Mouse (Mus musculus): Measurements from ENCODE around the gene Olfr129. TPM values are rescaled to one million over a fixed set of nuclear protein-coding genes. Genes with fewer than 3 reads are reported as not detected.

Olfr129 gene
- not detected for total RNA-seq (2021)

DNA sequence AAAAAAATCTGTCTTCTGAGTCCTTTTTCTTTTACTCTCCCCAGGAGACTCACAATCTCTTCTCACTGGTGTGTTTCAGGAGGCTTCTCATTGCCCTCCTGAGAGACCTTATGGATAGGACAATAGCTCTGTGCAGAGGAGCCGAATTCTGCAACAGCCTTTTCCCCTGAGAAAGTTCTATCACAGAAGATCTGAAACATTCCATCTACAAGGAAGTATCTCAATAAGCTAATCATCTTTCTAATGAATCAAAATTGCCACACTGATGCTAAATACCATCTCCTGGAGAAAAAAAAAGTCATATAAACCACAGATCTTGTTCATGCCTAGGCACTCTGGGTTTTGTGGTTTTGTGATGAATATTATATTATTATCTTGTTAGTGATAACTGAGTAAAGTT lies at the start of gene Olfr129:
Gene Olfr129 (minus strand): TSS at position 101 of the 400 bp plus-strand sequence.
- intact Hi-C loops (cut with DNase I), result no loop called here
- no peak for DNase-seq

DNA sequence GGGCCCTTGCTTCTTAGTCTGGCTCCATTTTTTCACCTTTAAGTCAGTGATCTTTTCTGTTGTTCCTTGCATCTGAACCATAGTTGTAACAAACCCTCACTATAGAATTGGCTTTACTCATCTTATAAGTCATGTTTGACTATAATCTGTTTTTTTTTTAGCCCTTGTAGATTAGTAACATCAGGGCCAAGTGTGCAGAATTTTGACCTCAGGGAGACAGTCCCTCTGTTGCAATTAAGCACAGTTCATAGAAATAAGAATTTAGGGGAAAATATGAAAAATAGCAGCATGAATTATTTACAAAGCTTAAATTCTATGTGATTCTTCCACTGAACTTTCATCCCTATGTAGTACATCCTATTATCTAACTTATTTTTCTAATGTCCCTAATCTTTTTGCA lies 28.7 kb upstream of the Olfr129 start, which contains the start of gene Olfr131:
Gene Olfr131 (minus strand): TSS at position 101 of the 400 bp plus-strand sequence.
- intact Hi-C loops (cut with DNase I), result no loop called here
- no peak for DNase-seq

DNA sequence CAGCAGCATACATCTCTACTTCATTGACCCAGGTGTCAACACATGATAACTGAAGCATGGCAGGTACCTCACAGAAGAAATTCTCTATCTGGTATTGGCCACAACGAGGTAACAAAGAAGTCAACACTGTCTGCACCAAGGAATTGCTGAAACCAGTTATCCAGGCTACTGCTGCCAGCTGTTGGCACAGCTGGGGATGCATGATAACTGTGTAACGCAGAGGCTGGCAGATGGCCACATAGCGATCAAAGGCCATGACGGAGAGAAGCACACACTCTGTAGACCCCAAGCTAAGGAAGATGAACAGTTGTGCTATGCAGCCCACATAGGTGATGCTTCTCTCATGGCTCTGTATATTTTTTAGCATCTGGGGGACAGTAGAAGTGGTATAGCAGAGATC lies 22.5 kb upstream of the Olfr129 start:
- intact Hi-C loops (cut with DNase I), result no loop called here
- DNase-seq, result no peak

DNA sequence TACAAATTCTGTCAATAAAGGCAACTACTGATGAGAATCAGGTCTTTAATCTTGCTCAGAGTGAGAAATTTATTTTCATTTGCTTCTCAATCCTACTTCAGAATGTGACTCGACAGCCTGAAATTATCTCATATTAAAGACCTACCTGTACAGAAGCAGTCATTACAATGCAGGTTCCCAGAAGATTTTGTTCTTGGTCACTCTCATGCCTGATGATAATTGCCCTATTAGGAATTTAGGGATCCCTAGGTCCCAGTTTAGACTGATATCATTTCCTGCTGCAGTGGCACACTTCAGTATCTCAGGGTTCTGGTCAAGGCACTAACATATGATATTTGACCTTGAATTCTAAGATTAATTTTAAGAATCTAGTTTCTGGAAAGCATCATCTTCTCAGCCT lies 3.7 kb upstream of the Olfr129 start, which contains the start of gene Olfr130:
Gene Olfr130 (plus strand): TSS at position 301 of the 400 bp plus-strand sequence.
- intact Hi-C loops (cut with DNase I), result no loop called here
- no peak for DNase-seq

DNA sequence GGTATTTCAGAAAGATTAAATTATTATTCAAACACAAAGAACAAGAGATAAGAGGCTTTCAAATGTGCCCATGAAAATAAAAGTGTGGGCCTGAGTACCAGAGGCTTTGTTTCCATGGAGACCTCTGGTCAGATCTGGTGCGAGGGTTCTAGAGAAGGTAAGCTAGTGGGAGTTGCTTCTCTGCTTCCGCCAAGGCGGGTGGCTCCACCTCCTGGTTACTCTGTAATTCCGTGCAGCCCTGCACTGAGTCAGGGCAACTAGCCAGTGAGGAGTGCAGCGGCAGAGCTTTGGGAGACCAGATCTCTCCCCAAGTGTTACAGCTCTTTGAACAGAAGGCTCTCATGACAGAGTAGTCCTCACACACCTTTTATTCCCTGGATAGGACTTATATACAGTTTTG lies 33.6 kb downstream of the Olfr129 start:
- DNase-seq, result no peak
- intact Hi-C loops (cut with DNase I), result no loop called here

DNA sequence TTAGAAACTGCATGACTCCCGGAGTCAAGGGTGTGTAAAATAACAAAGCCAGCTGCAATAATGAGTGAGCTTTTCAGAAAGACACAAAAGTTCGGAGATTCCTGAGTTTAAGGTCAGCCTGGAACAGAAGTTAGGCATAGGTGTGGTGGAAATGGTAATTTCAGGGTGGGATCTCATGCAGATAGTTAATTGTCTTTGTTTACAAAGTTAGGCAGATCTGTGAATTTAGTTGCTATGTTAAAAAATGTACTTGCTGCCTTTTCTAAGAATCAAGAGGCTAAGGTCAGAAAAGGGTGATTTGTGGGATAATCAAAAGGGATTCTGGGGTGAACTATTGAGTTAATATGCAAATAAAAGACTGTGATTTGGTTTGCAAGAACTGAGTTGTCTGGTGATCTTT lies 43.5 kb downstream of the Olfr129 start:
- no peak for DNase-seq
- intact Hi-C loops (cut with DNase I), result no loop called here

DNA sequence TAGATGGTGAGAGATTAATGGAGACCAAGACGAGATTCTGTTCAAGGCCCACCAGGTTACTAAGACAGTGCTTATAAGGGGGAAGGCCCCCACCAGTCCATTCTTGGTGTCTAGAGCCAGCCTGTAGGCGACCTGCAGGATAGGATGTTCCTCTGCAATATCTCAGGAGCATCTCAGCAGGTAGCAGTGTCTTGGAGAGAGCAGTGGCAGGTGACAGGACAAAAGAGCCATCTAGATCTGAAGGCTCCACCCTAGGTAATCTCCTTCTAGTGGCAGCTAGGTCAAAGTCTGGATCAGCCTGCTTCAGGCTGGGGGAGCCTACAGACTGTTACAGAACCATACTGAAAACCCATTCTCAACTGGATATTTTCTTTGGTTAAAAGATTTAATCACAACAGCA lies 54.9 kb downstream of the Olfr129 start:
- no peak for DNase-seq
- intact Hi-C loops (cut with DNase I), result no loop called here

Other genes starting within 250 kb of the Olfr129 start
- gene Olfr125, start 227.1 kb downstream of the Olfr129 start, total RNA-seq (2021), result not detected
- gene Olfr126, start 212.6 kb downstream of the Olfr129 start, total RNA-seq (2021), result not detected
- gene Olfr127, start 159.6 kb downstream of the Olfr129 start, total RNA-seq (2021), result not detected
- not detected for gene Olfr128, start 139.5 kb downstream of the Olfr129 start, total RNA-seq (2021)
- not detected for gene Olfr761, start 107.0 kb downstream of the Olfr129 start, total RNA-seq (2021)
- gene Olfr130, start 3.8 kb upstream of the Olfr129 start, total RNA-seq (2021), result not detected
- gene Olfr131, start 28.6 kb upstream of the Olfr129 start, total RNA-seq (2021), result not detected
- gene Olfr132, start 74.4 kb upstream of the Olfr129 start, total RNA-seq (2021), result not detected
- not detected for gene Olfr133, start 85.2 kb upstream of the Olfr129 start, total RNA-seq (2021)
- gene Olfr134, start 111.3 kb upstream of the Olfr129 start, total RNA-seq (2021), result not detected
- not detected for gene Olfr135, start 144.3 kb upstream of the Olfr129 start, total RNA-seq (2021)
- not detected for gene Olfr138, start 201.0 kb upstream of the Olfr129 start, total RNA-seq (2021)
- gene Olfr137, start 247.5 kb upstream of the Olfr129 start, total RNA-seq (2021), result not detected

Measured in heart, postnatal 10 days (tissue).